Mouse (Mus musculus): ENCODE measurements around the gene Nf2. TPM values are rescaled to one million over a fixed set of nuclear protein-coding genes. Genes with fewer than 3 reads are reported as not detected.

The Nf2 gene
- total and polyA plus RNA-seq, 3 experiments = 45.2 to 103 (median 50.7) TPM

- Histone ChIP-seq H3K36me3 (replicated peaks in 1 of 2; ENCODE audit: control insufficient read depth in 1 of 2, insufficient read depth in 1 of 2, low read length in 1 of 2) (peaks cover 5 to 25% of the 10 kb centered on the region in 2 experiments), H3K9ac (ENCODE audit: insufficient read depth, low read depth) (peak overlapping the region; percentile 35; the same call in 1 of the 2 replicates), H3K27me3 (replicated peaks) (no peaks in the 10 kb centered on the region), H3K9me3 (replicated peaks; ENCODE audit: low read length) (peaks cover 9% of the 10 kb centered on the region), H3K4me3 (replicated peaks in 1 of 3; ENCODE audit: low read depth in 2 of 3, low read length in 2 of 3, poor library complexity in 1 of 3) (peak overlapping the region; percentile 75 to 93 (median 75)), H3K4me2 (ENCODE audit: insufficient read depth, low read depth, poor library complexity, severe bottlenecking) (peak overlapping the region; percentile 76), H3K27ac (ENCODE audit: insufficient read depth, low read depth) (no peak overlapping the region), H3K79me2 (replicated peaks; ENCODE audit: control insufficient read depth, extremely low read depth, insufficient read depth, poor library complexity, severe bottlenecking) (peaks cover 4% of the 10 kb centered on the region; the same call in 1 of the 2 replicates), H3K4me1 (ENCODE audit: control insufficient read depth in 1 of 2, insufficient read depth in 2 of 2) (peaks cover 19 to 44% of the 10 kb centered on the region in 2 experiments)
- in situ Hi-C loops (cut with MboI; ENCODE audit: low pct_ligation_motif_present, low pct_unique_long_range_greater_than_20kb, low sequenced_read_pairs) = no loop called here
- dilution Hi-C loops (cut with MboI; ENCODE audit: extremely low pct_ligation_motif_present, extremely low pct_unique_long_range_greater_than_20kb, low sequenced_read_pairs) = no loop called here
- DNase-seq (ENCODE audit: extremely low read depth) = no peak
- TF ChIP-seq ZKSCAN1 (IDR thresholded peaks at IDR 0.05; ENCODE audit: borderline replicate concordance, low read depth, low read length) = no peak
- no peak; the same call in 1 of the 2 replicates for TF ChIP-seq ZMIZ1 (IDR thresholded peaks at IDR 0.05; ENCODE audit: low read depth, low read length)
- no peak for TF ChIP-seq SIN3A (IDR thresholded peaks at IDR 0.05; ENCODE audit: low read length)
- TF ChIP-seq CHD1 (IDR thresholded peaks at IDR 0.05; ENCODE audit: low read depth, low read length) = no peak
Measured at GRCm38 (mm10) chr11:4874551-4874950, 25.2 kb upstream of the Nf2 start.

DNA sequence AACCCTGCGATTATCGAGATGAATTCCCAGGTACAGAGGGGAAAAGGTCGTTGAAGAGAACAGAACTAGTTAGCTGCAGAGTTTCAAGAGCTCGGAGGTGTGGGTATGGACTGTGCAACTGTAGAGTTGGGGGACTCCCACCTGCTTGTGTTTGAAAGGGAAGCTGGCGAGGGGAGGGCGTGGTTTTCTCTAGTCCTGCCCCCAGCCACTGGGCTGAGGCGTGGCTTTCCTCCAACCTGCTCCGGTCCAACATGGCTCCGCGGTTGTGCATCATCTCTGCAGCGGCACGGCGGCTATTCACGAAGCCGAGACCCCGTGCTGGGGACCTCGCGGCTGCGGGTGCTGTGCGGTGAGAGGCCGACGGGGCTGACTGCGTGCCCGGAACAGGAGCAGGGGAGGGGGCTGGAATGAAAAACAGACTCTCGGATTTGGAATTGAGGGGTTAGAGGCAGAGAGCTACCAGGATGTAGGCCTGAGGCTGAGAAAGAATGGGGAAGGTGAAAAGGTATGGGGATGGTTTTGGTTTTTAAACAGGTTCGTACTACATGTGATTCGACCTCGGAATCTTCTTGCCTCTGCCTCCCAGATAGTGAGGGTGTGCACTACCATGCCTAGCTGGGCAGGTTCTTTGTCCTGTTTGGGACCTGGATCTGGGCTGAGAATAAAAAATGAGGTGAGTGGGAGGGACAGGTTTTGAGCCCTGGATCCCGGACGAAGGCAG lies 24.6 kb upstream of the Nf2 start, which contains the start of gene Nipsnap1:
Gene Nipsnap1 (plus strand): TSS at position 197 of the 721 bp plus-strand sequence.
- Histone ChIP-seq H3K36me3 (replicated peaks in 1 of 2; ENCODE audit: control insufficient read depth in 1 of 2, insufficient read depth in 1 of 2, low read length in 1 of 2) (peaks cover 5 to 23% of the 10 kb centered on the region in 2 experiments), H3K9ac (ENCODE audit: insufficient read depth, low read depth) (peak within 1 kb of the TSS; percentile 35), H3K4me1 (ENCODE audit: control insufficient read depth in 1 of 2, insufficient read depth in 2 of 2) (peaks cover 14 to 38% of the 10 kb centered on the region in 2 experiments), H3K4me2 (ENCODE audit: insufficient read depth, low read depth, poor library complexity, severe bottlenecking) (peak within 1 kb of the TSS; percentile 76), H3K9me3 (replicated peaks; ENCODE audit: low read length) (peaks cover 9% of the 10 kb centered on the region), H3K27me3 (replicated peaks) (no peaks in the 10 kb centered on the region), H3K4me3 (replicated peaks in 1 of 3; ENCODE audit: low read depth in 2 of 3, low read length in 2 of 3, poor library complexity in 1 of 3) (peak within 1 kb of the TSS; percentile 75 to 93 (median 75)), H3K79me2 (replicated peaks; ENCODE audit: control insufficient read depth, extremely low read depth, insufficient read depth, poor library complexity, severe bottlenecking) (peaks cover 4% of the 10 kb centered on the region; the same call in 1 of the 2 replicates), H3K27ac (ENCODE audit: insufficient read depth, low read depth) (no peak within 1 kb of the TSS)
- dilution Hi-C loops (cut with MboI; ENCODE audit: extremely low pct_ligation_motif_present, extremely low pct_unique_long_range_greater_than_20kb, low sequenced_read_pairs) = no loop called here
- in situ Hi-C loops (cut with MboI; ENCODE audit: low pct_ligation_motif_present, low pct_unique_long_range_greater_than_20kb, low sequenced_read_pairs) = no loop called here
- TF ChIP-seq SIN3A (IDR thresholded peaks at IDR 0.05; ENCODE audit: low read length) (peak; percentile 66), PAX5 (IDR thresholded peaks at IDR 0.05; ENCODE audit: low read length) (no peak), MXI1 (IDR thresholded peaks at IDR 0.05; ENCODE audit: low read depth, low read length) (peak; percentile 65; the same call in 1 of the 2 replicates), ZMIZ1 (IDR thresholded peaks at IDR 0.05; ENCODE audit: low read depth, low read length) (peak; percentile 61), NRF1 (IDR thresholded peaks at IDR 0.05; ENCODE audit: low read depth, low read length) (peak; percentile 54; the same call in 1 of the 2 replicates), KAT2A (IDR thresholded peaks at IDR 0.05; ENCODE audit: insufficient replicate concordance, low read length) (no peak), ZNF384 (IDR thresholded peaks at IDR 0.05; ENCODE audit: low read depth, low read length) (no peak), CHD2 (IDR thresholded peaks at IDR 0.05; ENCODE audit: low read length) (no peak), IRF4 (IDR thresholded peaks at IDR 0.05; ENCODE audit: low read depth, low read length) (peak; percentile 41; the same call in 1 of the 2 replicates), POLR2A (IDR thresholded peaks at IDR 0.05; ENCODE audit: low read depth, low read length) (peak; percentile 85), HCFC1 (IDR thresholded peaks at IDR 0.05; ENCODE audit: low read depth, low read length) (peak; percentile 64), POLR2AphosphoS2 (IDR thresholded peaks at IDR 0.05; ENCODE audit: low read depth, low read length) (no peak), ELF1 (IDR thresholded peaks at IDR 0.05; ENCODE audit: low read depth, low read length) (no peak), MAX (IDR thresholded peaks at IDR 0.05; ENCODE audit: low read length) (peak; percentile 58), MYC (IDR thresholded peaks at IDR 0.05; ENCODE audit: low read depth, low read length) (peak; percentile 62; the same call in 1 of the 2 replicates), USF1 (IDR thresholded peaks at IDR 0.05; ENCODE audit: low read depth, low read length) (no peak), MAZ (IDR thresholded peaks at IDR 0.05; ENCODE audit: low read depth, low read length) (peak; percentile 44; the same call in 1 of the 2 replicates), NELFE (IDR thresholded peaks at IDR 0.05; ENCODE audit: low read depth, low read length) (peak; percentile 75), UBTF (IDR thresholded peaks at IDR 0.05; ENCODE audit: low read depth, low read length) (no peak; the same call in 1 of the 2 replicates), MEF2A (IDR thresholded peaks at IDR 0.05; ENCODE audit: borderline replicate concordance, low read depth, low read length) (0 out of 2 replicates have a peak, but pooled peaks have one; percentile 40), JUN (IDR thresholded peaks at IDR 0.05; ENCODE audit: insufficient read depth, low read depth, low read length) (no peak), TBP (conservative IDR thresholded peaks at IDR 0.05; ENCODE audit: low read depth, low read length) (peak; percentile 83), E2F4 (IDR thresholded peaks at IDR 0.05; ENCODE audit: insufficient replicate concordance, low read depth, low read length) (no peak), TCF12 (IDR thresholded peaks at IDR 0.05; ENCODE audit: low read depth, low read length) (peak; percentile 87)
- peak; percentile 95 for DNase-seq (ENCODE audit: extremely low read depth)

All from CH12.LX (cell line).